Mouse (Mus musculus) limb, embryonic 13.5 days (tissue): Measurements from ENCODE around the gene BC025920. TPM values are rescaled to one million over a fixed set of nuclear protein-coding genes. Genes with fewer than 3 reads are reported as not detected.
A peak's percentile ranks its signal among the peaks of the same experiment; 100 is the strongest.

Experiments used
- ATAC-seq: fragments of 200-750 bp; cut with Nextera tagmentation; 2 replicates; pipeline ENCODE4 v1.8.0; 2017; ENCODE audit warnings: low read depth, moderate number of reproducible peaks, moderate TSS enrichment; ENCODE audit not compliant: low FRiP score
- H3K27ac ChIP-seq: fragments of 300-500 bp; sonication (generic); 2 replicates; pipeline ENCODE4 v1.5.1; 2015; ENCODE audit warnings: inconsistent platforms, mild to moderate bottlenecking, moderate library complexity
- H3K27me3 ChIP-seq: fragments of 300-500 bp; sonication (generic); 2 replicates; pipeline ENCODE4 v1.6.1; 2015; ENCODE audit warnings: mild to moderate bottlenecking, inconsistent platforms
- H3K36me3 ChIP-seq: fragments of 300-500 bp; sonication (generic); 2 replicates; pipeline ENCODE4 v1.6.1; 2015; ENCODE audit warnings: inconsistent platforms, mild to moderate bottlenecking, moderate library complexity
- H3K4me1 ChIP-seq: fragments of 300-500 bp; sonication (generic); 2 replicates; pipeline ENCODE4 v1.6.1; 2015; ENCODE audit warnings: inconsistent platforms
- H3K4me2 ChIP-seq: fragments of 300-500 bp; sonication (generic); replicated peaks from 2 replicates; pipeline ENCODE4 v1.6.1; 2015; ENCODE audit warnings: inconsistent platforms, mild to moderate bottlenecking, moderate library complexity
- H3K4me3 ChIP-seq: fragments of 300-500 bp; sonication (generic); 2 replicates; pipeline ENCODE4 v1.5.1; 2015; ENCODE audit warnings: moderate library complexity, mild to moderate bottlenecking, inconsistent platforms
- H3K9ac ChIP-seq: fragments of 300-500 bp; sonication (generic); 2 replicates; pipeline ENCODE4 v1.6.1; 2015; ENCODE audit warnings: mild to moderate bottlenecking, inconsistent platforms
- H3K9me3 ChIP-seq: fragments of 300-500 bp; sonication (generic); 2 replicates; pipeline ENCODE4 v1.6.1; 2016; ENCODE audit warnings: inconsistent platforms
- WGBS: fragments of 180-500 bp; shearing (Covaris S2); methylation state at CpG from one replicate; pipeline ENCODE4 v1.1.7; 2015; 5-methylcytosine and 5-hydroxymethylcytosine counted together
- polyA plus RNA-seq: library from polyadenylated mRNA; unstranded; fragments of >200 nt; fragmentation: Nextera tagmentation; extraction: Ambion mirVana; gene quantifications from 2 replicates; pipeline ENCODE4 v1.2.1, GENCODE M21; 2015

BC025920 gene
- polyA plus RNA-seq, 1 experiment from 2014 or later = 1.5 TPM

DNA sequence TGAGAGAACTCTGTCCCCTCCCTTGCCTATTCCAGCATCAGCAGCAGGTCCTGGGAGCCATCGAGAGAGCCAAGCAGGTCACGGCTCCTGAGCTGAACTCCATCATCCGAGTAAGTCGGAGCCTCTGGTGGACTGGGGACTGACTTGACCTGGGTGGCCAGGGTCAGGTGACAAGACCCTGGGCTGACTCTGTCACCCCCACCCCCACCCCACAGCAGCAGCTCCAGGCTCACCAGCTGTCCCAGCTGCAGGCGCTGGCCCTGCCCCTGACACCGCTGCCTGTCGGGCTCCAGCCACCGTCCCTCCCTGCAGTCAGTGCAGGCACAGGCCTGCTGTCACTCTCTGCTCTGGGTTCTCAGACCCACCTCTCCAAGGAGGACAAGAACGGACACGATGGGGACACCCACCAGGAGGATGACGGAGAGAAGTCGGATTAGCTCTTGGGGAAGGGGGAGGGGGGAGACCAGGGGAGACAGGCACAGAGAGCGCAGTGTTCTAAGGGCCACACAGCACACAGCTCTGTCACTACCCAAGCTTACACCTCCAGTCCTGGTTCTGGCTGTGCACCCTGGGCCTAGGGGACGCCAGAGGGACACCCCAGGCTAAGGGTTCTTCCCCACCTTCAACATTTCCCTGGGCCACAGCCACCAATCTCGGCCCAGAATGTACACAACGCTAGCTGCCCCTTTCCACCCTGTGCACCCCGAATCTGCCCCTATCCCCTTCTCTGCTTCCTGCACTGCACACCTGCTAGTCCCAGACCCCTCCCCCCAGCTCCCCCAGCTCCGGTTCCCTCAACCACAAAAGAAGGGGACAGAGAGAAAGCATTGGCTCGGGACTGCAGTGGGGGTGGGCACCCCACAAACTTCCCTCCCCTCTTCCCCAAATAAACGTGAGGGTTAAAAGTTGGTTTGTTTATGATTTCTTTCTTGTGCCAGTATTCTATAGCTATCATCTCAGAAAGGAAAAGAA lies 40.5 kb upstream of the BC025920 start:
- no peak overlapping the region for H3K9ac ChIP-seq
- H3K4me3 ChIP-seq = no peak overlapping the region
- peaks cover 12% of the 10 kb centered on the region; the same call in 1 of the 2 replicates for H3K27me3 ChIP-seq
- 37% methylated on average over 20 of the region's 20 CpGs for WGBS
- peaks cover 56% of the 10 kb centered on the region for H3K36me3 ChIP-seq
- H3K27ac ChIP-seq = no peak overlapping the region
- H3K4me2 ChIP-seq = no peak overlapping the region; the same call in 1 of the 2 replicates
- H3K4me1 ChIP-seq = peaks cover 85% of the 10 kb centered on the region
- H3K9me3 ChIP-seq = no peaks in the 10 kb centered on the region
- ATAC-seq = no peak

- Histone ChIP-seq H3K36me3 (peaks cover 40% of the 10 kb centered on the region), H3K9me3 (no peaks in the 10 kb centered on the region), H3K27me3 (peaks cover 25% of the 10 kb centered on the region), H3K4me3 (0 out of 2 replicates have a peak overlapping the region, but pooled peaks have one; percentile 8), H3K4me1 (peaks cover 80% of the 10 kb centered on the region), H3K9ac (no peak overlapping the region; the same call in 1 of the 2 replicates), H3K4me2 (peak overlapping the region; percentile 68), H3K27ac (peak overlapping the region; percentile 92)
- WGBS = 6% methylated on average over 16 of the region's 16 CpGs
- ATAC-seq = no peak; the same call in 1 of the 2 replicates
Measured at GRCm38 (mm10) chr10:81568381-81569191, 37.5 kb upstream of the BC025920 start.

- WGBS = 42% methylated on average over 9 of the region's 9 CpGs
- peak overlapping the region; percentile 68 for H3K4me2 ChIP-seq
- peak overlapping the region; percentile 92 for H3K27ac ChIP-seq
- H3K9me3 ChIP-seq = no peaks in the 10 kb centered on the region
- peaks cover 30% of the 10 kb centered on the region for H3K36me3 ChIP-seq
- H3K4me1 ChIP-seq = peaks cover 80% of the 10 kb centered on the region
- no peak for ATAC-seq
- no peak overlapping the region for H3K4me3 ChIP-seq
- no peak overlapping the region for H3K9ac ChIP-seq
- H3K27me3 ChIP-seq = peaks cover 34% of the 10 kb centered on the region
Measured at GRCm38 (mm10) chr10:81569507-81570237, 36.4 kb upstream of the BC025920 start.

GRCm38 (mm10) chr10:81570238-81570800 lies 35.8 kb upstream of the BC025920 start:
- ATAC-seq = peak; percentile 5; the same call in 1 of the 2 replicates
- H3K9me3 ChIP-seq = no peaks in the 10 kb centered on the region
- H3K27ac ChIP-seq = peak overlapping the region; percentile 92
- peak overlapping the region; percentile 68 for H3K4me2 ChIP-seq
- H3K9ac ChIP-seq = no peak overlapping the region; the same call in 1 of the 2 replicates
- peaks cover 32% of the 10 kb centered on the region for H3K27me3 ChIP-seq
- 0% methylated on average over 9 of the region's 11 CpGs for WGBS
- H3K36me3 ChIP-seq = peaks cover 23% of the 10 kb centered on the region
- peak overlapping the region; percentile 41 for H3K4me3 ChIP-seq
- H3K4me1 ChIP-seq = peaks cover 78% of the 10 kb centered on the region

- Histone ChIP-seq H3K9ac (peak overlapping the region; percentile 1; the same call in 1 of the 2 replicates), H3K9me3 (no peaks in the 10 kb centered on the region), H3K4me2 (peak overlapping the region; percentile 68), H3K4me1 (peaks cover 78% of the 10 kb centered on the region), H3K27me3 (peaks cover 26% of the 10 kb centered on the region), H3K36me3 (peaks cover 17% of the 10 kb centered on the region), H3K27ac (peak overlapping the region; percentile 92), H3K4me3 (peak overlapping the region; percentile 41)
- peak; percentile 70 for ATAC-seq
- under 1% methylated on average over 34 of the region's 34 CpGs for WGBS
Measured at GRCm38 (mm10) chr10:81570831-81571500, 35.1 kb upstream of the BC025920 start.

DNA sequence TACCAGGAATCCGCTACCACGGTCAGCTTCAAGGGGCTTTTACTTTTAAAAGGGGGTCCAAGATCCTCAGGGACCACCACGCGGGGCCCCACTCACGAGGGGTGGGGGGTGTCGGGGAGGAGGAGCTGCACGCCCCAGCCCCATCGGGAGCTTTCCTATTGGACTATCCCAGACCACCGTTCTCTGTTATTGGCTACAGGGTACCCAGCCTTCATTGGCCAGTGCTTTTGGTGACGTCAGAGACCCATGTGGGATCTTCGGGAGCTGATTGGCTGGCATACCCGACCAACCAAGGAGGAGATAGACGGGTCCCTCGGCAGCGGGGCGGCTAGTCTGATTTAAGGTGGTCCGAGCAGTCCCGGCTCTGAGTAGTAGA lies 34.6 kb upstream of the BC025920 start:
- Histone ChIP-seq H3K27ac (peak overlapping the region; percentile 83), H3K4me3 (peak overlapping the region; percentile 41), H3K27me3 (peaks cover 29% of the 10 kb centered on the region), H3K9ac (no peak overlapping the region), H3K36me3 (peaks cover 12% of the 10 kb centered on the region), H3K4me1 (peaks cover 79% of the 10 kb centered on the region), H3K4me2 (peak overlapping the region; percentile 68), H3K9me3 (no peaks in the 10 kb centered on the region)
- peak; percentile 92 for ATAC-seq
- WGBS = 1% methylated on average over 18 of the region's 18 CpGs

GRCm38 (mm10) chr10:81572133-81572671 lies 33.9 kb upstream of the BC025920 start:
- peak overlapping the region; percentile 82 for H3K27ac ChIP-seq
- no peak; the same call in 1 of the 2 replicates for ATAC-seq
- H3K9ac ChIP-seq = peak overlapping the region; percentile 27; the same call in 1 of the 2 replicates
- WGBS = 6% methylated on average over 9 of the region's 9 CpGs
- peak overlapping the region; percentile 63 for H3K4me2 ChIP-seq
- peaks cover 84% of the 10 kb centered on the region for H3K4me1 ChIP-seq
- H3K9me3 ChIP-seq = no peaks in the 10 kb centered on the region
- H3K4me3 ChIP-seq = peak overlapping the region; percentile 25
- H3K27me3 ChIP-seq = peaks cover 32% of the 10 kb centered on the region
- H3K36me3 ChIP-seq = peaks cover 5% of the 10 kb centered on the region

DNA sequence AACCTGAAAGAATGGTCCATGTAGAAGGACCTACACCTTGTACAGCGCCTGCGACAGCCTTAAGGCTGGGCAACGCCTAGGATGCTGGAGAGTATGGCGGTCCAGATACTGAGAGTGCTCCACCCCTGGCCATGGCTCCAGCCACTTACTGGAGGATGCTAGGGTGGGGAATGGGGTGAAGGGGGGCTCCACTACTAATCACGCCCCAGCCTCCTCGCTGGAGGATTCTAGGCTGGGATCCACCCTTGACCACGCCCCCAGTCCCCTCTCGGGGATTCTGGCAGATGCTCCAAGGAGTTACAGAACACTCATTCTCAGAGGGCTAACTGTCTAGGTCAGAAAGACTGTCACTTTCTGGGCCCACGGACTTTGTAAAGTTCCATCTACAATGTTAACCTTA lies 33.1 kb upstream of the BC025920 start:
- ATAC-seq = no peak
- 13% methylated on average over 9 of the region's 9 CpGs for WGBS
- Histone ChIP-seq H3K4me2 (peak overlapping the region; percentile 63), H3K9me3 (no peaks in the 10 kb centered on the region), H3K4me1 (peaks cover 84% of the 10 kb centered on the region), H3K36me3 (0 out of 2 replicates have a peak, but pooled peaks cover 6% of the 10 kb centered on the region), H3K9ac (no peak overlapping the region), H3K4me3 (no peak overlapping the region), H3K27me3 (peaks cover 32% of the 10 kb centered on the region), H3K27ac (no peak overlapping the region)

DNA sequence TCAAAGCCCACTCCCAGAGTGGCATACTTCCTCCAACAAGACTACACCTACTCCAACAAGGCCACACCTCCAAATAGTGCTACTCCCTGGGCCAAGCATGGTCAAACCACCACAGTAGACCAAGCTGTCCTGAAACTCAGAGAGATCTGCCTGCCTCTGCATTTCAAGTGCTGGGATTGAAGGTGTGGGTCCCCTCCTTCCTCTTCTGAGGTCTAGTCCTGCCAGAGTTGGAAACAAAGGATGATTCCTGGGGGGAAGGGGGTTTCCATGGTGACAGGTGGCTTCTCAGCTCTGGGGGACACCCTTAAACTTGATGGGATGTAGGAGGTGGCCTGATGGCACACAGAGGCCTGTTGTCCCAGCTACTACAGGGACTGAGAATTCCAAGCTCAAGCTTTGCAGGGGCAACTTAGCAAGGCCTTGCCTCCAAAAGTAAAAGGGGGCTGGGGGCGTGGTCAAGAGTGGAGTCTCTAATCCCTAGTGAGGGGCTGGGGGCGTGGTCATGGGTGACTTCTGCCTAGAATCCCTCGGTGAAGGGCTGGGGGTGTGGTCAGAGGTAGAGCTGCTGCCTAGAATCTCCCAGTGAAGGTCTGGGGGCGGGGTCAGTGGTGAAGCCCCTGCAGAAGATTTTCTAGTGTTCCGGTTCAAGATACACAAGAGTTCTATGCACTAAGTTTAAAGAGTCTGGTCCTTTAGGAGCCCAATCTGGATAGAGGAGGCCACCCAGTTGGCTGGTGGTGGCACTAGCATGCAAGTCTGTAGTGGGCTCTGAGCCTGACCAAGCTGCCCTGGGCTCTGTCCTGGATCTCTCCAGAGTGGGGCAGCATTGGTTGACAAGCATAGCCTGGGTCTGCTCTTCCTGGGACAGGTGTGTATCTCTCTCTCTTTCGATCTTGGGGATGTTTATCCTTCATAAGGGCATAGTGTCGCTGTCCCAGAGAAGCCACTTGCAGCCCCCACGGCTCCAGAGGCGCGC lies 31.7 kb upstream of the BC025920 start, which contains the start of gene Tle2:
Tle2 (plus strand) TSS at position 481 of the 976 bp plus-strand sequence.
- H3K9ac ChIP-seq = peak within 1 kb of the TSS; percentile 76
- peaks cover 70% of the 10 kb centered on the region for H3K4me1 ChIP-seq
- peak within 1 kb of the TSS; percentile 71 for H3K4me3 ChIP-seq
- peak within 1 kb of the TSS; percentile 40; the same call in 1 of the 2 replicates for H3K27ac ChIP-seq
- ATAC-seq = no peak
- 0 out of 2 replicates have a peak, but pooled peaks cover 8% of the 10 kb centered on the region for H3K36me3 ChIP-seq
- no peaks in the 10 kb centered on the region for H3K9me3 ChIP-seq
- H3K27me3 ChIP-seq = peaks cover 32% of the 10 kb centered on the region
- peak within 1 kb of the TSS; percentile 90 for H3K4me2 ChIP-seq
- WGBS = 29% methylated on average over 10 of the region's 10 CpGs
